ENCODE assay signal across 22 mouse cellular contexts in the genomic region with DNA sequence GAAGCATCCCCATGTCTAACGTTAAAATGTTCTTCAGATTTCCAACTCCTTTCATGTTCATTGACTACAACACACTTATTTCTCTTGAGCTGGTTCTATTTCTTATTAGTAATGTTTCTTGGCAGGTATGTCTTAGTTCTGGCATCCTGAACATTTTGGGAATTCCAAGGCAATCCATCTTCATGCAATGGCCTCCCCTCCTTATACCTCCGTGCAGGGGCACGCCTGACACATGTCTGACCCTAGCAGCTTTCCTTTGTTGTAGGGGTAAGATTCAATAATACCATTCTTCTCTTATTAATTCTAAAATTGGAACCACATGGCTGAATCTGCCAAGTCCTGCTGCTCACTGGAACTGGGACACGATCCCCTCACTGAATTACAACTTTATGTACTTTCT.
DNase-seq lines count a peak whose midpoint lies in the region; ATAC-seq and TF ChIP-seq lines count a peak whose summit lies in the region.
"Had no signal": no experiment of that assay in that cellular context is flagged by ENCODE, and none has a peak within 500 bp of the region (broad histone marks: within the 10 kb centered on the region; RNA-seq: fewer than 3 reads in every experiment).

No protein-coding gene starts in this region.

- H3K27me3 ChIP-seq in limb, embryonic 13.5 days = no peaks in the 10 kb centered on the region
- no peaks in the 10 kb centered on the region for H3K27me3 ChIP-seq in limb, embryonic 10.5 days (ENCODE audit: low read depth, poor library complexity, severe bottlenecking)
- no peaks in the 10 kb centered on the region for H3K27me3 ChIP-seq in limb, embryonic 14.5 days (ENCODE audit: control insufficient read depth, insufficient read depth, low read length)
- H3K27me3 ChIP-seq: embryonic facial prominence, embryonic 13.5 days; embryonic facial prominence, embryonic 15.5 days; forebrain, embryonic 12.5 days had no signal

- H3K4me2 ChIP-seq in limb, embryonic 13.5 days (replicated peaks) = no peak overlapping the region
- H3K4me2 ChIP-seq in limb, embryonic 14.5 days (replicated peaks; ENCODE audit: low read depth, low read length, severe bottlenecking) = no peak overlapping the region
- H3K4me2 ChIP-seq: embryonic facial prominence, embryonic 13.5 days; embryonic facial prominence, embryonic 15.5 days; forebrain, embryonic 12.5 days had no signal

- no peak overlapping the region for H3K9ac ChIP-seq in limb, embryonic 13.5 days
- no peak overlapping the region for H3K9ac ChIP-seq in limb, embryonic 14.5 days (ENCODE audit: low read depth, low read length, severe bottlenecking)
- H3K9ac ChIP-seq: embryonic facial prominence, embryonic 13.5 days; embryonic facial prominence, embryonic 15.5 days; forebrain, embryonic 12.5 days had no signal

- no peaks in the 10 kb centered on the region; the same call in 1 of the 2 replicates for H3K4me1 ChIP-seq in limb, embryonic 13.5 days
- no peaks in the 10 kb centered on the region for H3K4me1 ChIP-seq in limb, embryonic 10.5 days
- H3K4me1 ChIP-seq in limb, embryonic 14.5 days (ENCODE audit: control insufficient read depth, insufficient read depth, low read length) = no peaks in the 10 kb centered on the region
- H3K4me1 ChIP-seq: embryonic facial prominence, embryonic 13.5 days; embryonic facial prominence, embryonic 15.5 days; forebrain, embryonic 10.5 days; forebrain, embryonic 12.5 days had no signal

- ATAC-seq in limb, embryonic 13.5 days (ENCODE audit: low FRiP score, low read depth) = peak; percentile 48; the same call in 1 of the 2 replicates
- ATAC-seq in limb, embryonic 14.5 days (ENCODE audit: low FRiP score, low read depth) = 0 out of 2 replicates have a peak, but pooled peaks have one; percentile 63
- ATAC-seq: forebrain, embryonic 14.5 days; forebrain, embryonic 16.5 days had no signal

- no peak overlapping the region for H3K27ac ChIP-seq in limb, embryonic 13.5 days
- H3K27ac ChIP-seq in limb, embryonic 10.5 days = no peak overlapping the region
- H3K27ac ChIP-seq in limb, embryonic 14.5 days (replicated peaks; ENCODE audit: low read depth, low read length) = no peak overlapping the region
- H3K27ac ChIP-seq: embryonic facial prominence, embryonic 13.5 days; embryonic facial prominence, embryonic 15.5 days; forebrain, embryonic 10.5 days; forebrain, embryonic 12.5 days had no signal

- TF ChIP-seq POLR2A in limb, embryonic 14.5 days (IDR thresholded peaks at IDR 0.05; ENCODE audit: borderline replicate concordance, extremely low read depth, insufficient read depth, insufficient read length) = no peak

- H3K4me3 ChIP-seq in limb, embryonic 13.5 days = no peak overlapping the region
- no peak overlapping the region for H3K4me3 ChIP-seq in limb, embryonic 10.5 days
- H3K4me3 ChIP-seq in limb, embryonic 14.5 days (replicated peaks; ENCODE audit: low read length) = no peak overlapping the region
- H3K4me3 ChIP-seq: embryonic facial prominence, embryonic 13.5 days; embryonic facial prominence, embryonic 15.5 days; erythroblast, embryonic 14.5 days; forebrain, embryonic 10.5 days; forebrain, embryonic 12.5 days had no signal

- DNase-seq in limb, embryonic 10.5 days (ENCODE audit: low spot score) = no peak
- peak; percentile 62 for DNase-seq in limb, embryonic 14.5 days (ENCODE audit: low spot score)
- peak; percentile 8 for DNase-seq in mesoderm, embryonic 11.5 days (ENCODE audit: low read depth, low spot score)
- no peak for DNase-seq in adrenal gland, postnatal 25 days
- no peak for DNase-seq in cerebellum, adult 8-10 months
- DNase-seq: adrenal gland, adult 2 months; adrenal gland, postnatal 10 days; adrenal gland, postnatal 36 days; cerebellum, adult 11-12 months; cerebellum, adult 2 months; cerebellum, adult 9-11 months; cerebellum, postnatal 14 days; cerebellum, postnatal 36 days; embryo, embryonic 11 days had no signal

- H3K9me3 ChIP-seq in limb, embryonic 13.5 days = no peaks in the 10 kb centered on the region
- H3K9me3 ChIP-seq in limb, embryonic 10.5 days (replicated peaks) = no peaks in the 10 kb centered on the region
- no peaks in the 10 kb centered on the region for H3K9me3 ChIP-seq in limb, embryonic 14.5 days (ENCODE audit: control insufficient read depth, low read length)
- H3K9me3 ChIP-seq: embryonic facial prominence, embryonic 13.5 days; embryonic facial prominence, embryonic 15.5 days; forebrain, embryonic 10.5 days; forebrain, embryonic 12.5 days had no signal

- H3K36me3 ChIP-seq in limb, embryonic 13.5 days = no peaks in the 10 kb centered on the region
- no peaks in the 10 kb centered on the region for H3K36me3 ChIP-seq in limb, embryonic 10.5 days
- H3K36me3 ChIP-seq in limb, embryonic 14.5 days (ENCODE audit: control insufficient read depth, insufficient read depth, low read length) = no peaks in the 10 kb centered on the region
- H3K36me3 ChIP-seq: embryonic facial prominence, embryonic 13.5 days; embryonic facial prominence, embryonic 15.5 days; forebrain, embryonic 10.5 days; forebrain, embryonic 12.5 days had no signal

- 50% methylated on average over 4 of the region's 4 CpGs for WGBS in limb, embryonic 13.5 days
- WGBS in limb, embryonic 10.5 days = 69% methylated on average over 4 of the region's 4 CpGs
- WGBS in limb, embryonic 14.5 days = 37% methylated on average over 4 of the region's 4 CpGs

Comparison
In these comparisons a context has a peak if more than half of its experiments do, and no peak if none do; other contexts are left out.
1. DNase-seq: peak in limb, embryonic 14.5 days (single experiment) and mesoderm, embryonic 11.5 days (single experiment); none in limb, embryonic 10.5 days (single experiment), adrenal gland, postnatal 25 days (single experiment) and cerebellum, adult 8-10 months (single experiment).